Mouse (Mus musculus) heart, embryonic 14.5 days (tissue): ENCODE results near the gene Mrpl28. TPM values are rescaled to one million over a fixed set of nuclear protein-coding genes. Genes with fewer than 3 reads are reported as not detected.

ENCODE experiments used
- ATAC-seq: fragments of 200-750 bp; cut with Nextera tagmentation; 2 replicates; pipeline ENCODE4 v1.8.0; 2017; ENCODE audit warnings: low read depth, moderate TSS enrichment; ENCODE audit not compliant: insufficient number of reproducible peaks, insufficient read depth, low FRiP score
- H3K27ac ChIP-seq, 2 experiments: fragments of 200-500 bp in 1 of 2; fragments of 300-500 bp in 1 of 2; sonication (generic) in 1 of 2; replicated peaks in 1 of 2; 2 replicates each; pipeline ENCODE4 v1.5.1; 2012 to 2014; ENCODE audit warnings: low read depth in 2 of 2, low read length in 2 of 2, control low read depth in 1 of 2, mild to moderate bottlenecking in 1 of 2, mixed read lengths in 1 of 2; ENCODE audit not compliant: control insufficient read depth in 1 of 2, insufficient read depth in 1 of 2
- H3K27me3 ChIP-seq: fragments of 300-500 bp; sonication (generic); 2 replicates; pipeline ENCODE4 v1.6.1; 2014; ENCODE audit warnings: mild to moderate bottlenecking, low read length, control low read depth; ENCODE audit not compliant: control insufficient read depth, insufficient read depth
- H3K36me3 ChIP-seq: fragments of 300-500 bp; sonication (generic); 2 replicates; pipeline ENCODE4 v1.6.1; 2014; ENCODE audit warnings: mild to moderate bottlenecking, control low read depth, low read length, mixed read lengths; ENCODE audit not compliant: control insufficient read depth, insufficient read depth
- H3K4me1 ChIP-seq, 2 experiments: fragments of 200-500 bp in 1 of 2; fragments of 300-500 bp in 1 of 2; sonication (generic) in 1 of 2; 2 replicates each; pipeline ENCODE4 v1.6.1; 2012 to 2014; ENCODE audit warnings: low read length in 2 of 2, control low read depth in 1 of 2, mixed read lengths in 1 of 2; ENCODE audit not compliant: control insufficient read depth in 2 of 2, insufficient read depth in 2 of 2
- H3K4me2 ChIP-seq: fragments of 300-500 bp; sonication (generic); 2 replicates; pipeline ENCODE4 v1.6.1; 2014; ENCODE audit warnings: mild to moderate bottlenecking, low read length
- H3K4me3 ChIP-seq, 2 experiments: fragments of 200-500 bp in 1 of 2; fragments of 300-500 bp in 1 of 2; sonication (generic) in 1 of 2; 2 replicates each; pipeline ENCODE4 v1.5.1; 2012 to 2014; ENCODE audit warnings: low read length in 2 of 2, mild to moderate bottlenecking in 2 of 2, control low read depth in 1 of 2, low read depth in 1 of 2, moderate library complexity in 1 of 2; ENCODE audit not compliant: control insufficient read depth in 1 of 2, insufficient read depth in 1 of 2
- H3K9ac ChIP-seq: fragments of 300-500 bp; sonication (generic); 2 replicates; pipeline ENCODE4 v1.6.1; 2014; ENCODE audit warnings: mild to moderate bottlenecking, low read length
- H3K9me3 ChIP-seq: fragments of 300-500 bp; sonication (generic); 2 replicates; pipeline ENCODE4 v1.6.1; 2016; ENCODE audit warnings: low read length, control low read depth; ENCODE audit not compliant: control insufficient read depth
- WGBS: fragments of 180-500 bp; shearing (Covaris S2); extraction: QIAGEN DNeasy Blood & Tissue Kit; methylation state at CpG from one replicate; pipeline ENCODE4 v1.1.7; 2014; 5-methylcytosine and 5-hydroxymethylcytosine counted together
- polyA plus RNA-seq: library from polyadenylated mRNA; unstranded; fragments of >200 nt; fragmentation: Nextera tagmentation; extraction: Ambion mirVana; gene quantifications from 2 replicates; pipeline ENCODE4 v1.2.1, GENCODE M21; 2014

The Mrpl28 gene
- polyA plus RNA-seq: 224 and 237 TPM in 2 replicates

DNA sequence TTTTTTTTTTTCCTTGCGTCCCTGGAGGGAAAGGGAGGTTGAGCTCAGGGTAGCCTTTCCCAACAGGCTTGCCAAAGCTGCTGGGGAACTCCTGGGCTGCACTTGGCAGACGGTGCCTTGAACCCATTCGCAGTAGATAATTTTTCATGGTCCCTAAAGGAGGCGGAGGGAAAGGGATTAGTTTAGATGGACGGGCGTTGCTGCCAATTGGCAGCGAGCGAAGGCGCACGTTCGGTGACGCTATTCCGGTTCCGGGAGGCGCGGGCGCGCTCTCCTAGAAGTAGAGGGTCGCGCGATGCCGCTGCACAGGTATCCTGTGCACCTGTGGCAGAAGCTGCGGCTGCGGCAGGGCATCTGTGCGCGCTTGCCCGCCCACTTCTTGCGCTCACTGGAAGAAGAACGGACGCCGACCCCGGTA lies at the start of gene Mrpl28:
TSS of gene Mrpl28 (plus strand) at position 234 of the 418 bp plus-strand sequence.
- Histone ChIP-seq H3K27me3 (peaks cover 13% of the 10 kb centered on the region), H3K9me3 (no peaks in the 10 kb centered on the region), H3K27ac (no peak within 1 kb of the TSS), H3K4me3 (peak within 1 kb of the TSS; percentile 85 to 87), H3K4me1 (peaks cover 3 to 7% of the 10 kb centered on the region in 2 experiments; a peak in 2 of 4 replicates), H3K36me3 (peaks cover 32% of the 10 kb centered on the region), H3K9ac (peak within 1 kb of the TSS; percentile 90), H3K4me2 (peak within 1 kb of the TSS; percentile 68)
- peak; percentile 68 for ATAC-seq
- under 1% methylated on average over 32 of the region's 32 CpGs for WGBS

- WGBS: 57% methylated on average over 3 of the region's 3 CpGs
- H3K27me3 ChIP-seq: no peaks in the 10 kb centered on the region
- H3K27ac ChIP-seq: no peak overlapping the region
- H3K36me3 ChIP-seq: no peaks in the 10 kb centered on the region
- 0 out of 4 replicates have a peak, but pooled peaks cover 0 to 1% of the 10 kb centered on the region in 2 experiments for H3K4me1 ChIP-seq
- no peaks in the 10 kb centered on the region for H3K9me3 ChIP-seq
- H3K4me3 ChIP-seq: no peak overlapping the region
- no peak overlapping the region for H3K4me2 ChIP-seq
- no peak for ATAC-seq
- no peak overlapping the region for H3K9ac ChIP-seq
Observed at GRCm38 (mm10) chr17:26075246-26075645, 48.1 kb upstream of the Mrpl28 start.

DNA sequence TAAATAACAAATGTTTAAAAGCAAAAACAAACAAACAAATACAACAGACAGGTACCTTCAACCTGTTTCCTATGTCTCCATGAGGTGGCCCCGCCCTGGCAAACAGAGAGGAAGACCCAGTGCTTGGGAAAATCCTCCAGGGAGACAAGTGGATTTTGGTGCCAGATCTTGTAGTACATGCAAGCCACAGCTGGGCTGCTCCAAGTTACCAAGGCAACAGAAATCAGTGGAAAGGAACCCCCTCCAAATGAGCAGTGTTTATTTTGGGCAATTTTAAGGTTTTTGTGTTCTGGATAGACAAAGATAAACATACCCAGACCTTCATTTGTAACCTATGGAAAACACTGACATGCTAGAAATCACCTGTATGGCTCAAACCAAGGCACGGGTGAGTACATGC lies 44.4 kb upstream of the Mrpl28 start:
- WGBS: 69% methylated on average over 2 of the region's 2 CpGs
- H3K27ac ChIP-seq: no peak overlapping the region
- no peaks in the 10 kb centered on the region for H3K4me1 ChIP-seq
- ATAC-seq: no peak
- H3K36me3 ChIP-seq: peaks cover 19% of the 10 kb centered on the region
- H3K4me2 ChIP-seq: no peak overlapping the region
- H3K9ac ChIP-seq: no peak overlapping the region
- H3K27me3 ChIP-seq: no peaks in the 10 kb centered on the region
- no peak overlapping the region for H3K4me3 ChIP-seq
- no peaks in the 10 kb centered on the region for H3K9me3 ChIP-seq

GRCm38 (mm10) chr17:26080867-26081266 lies 42.4 kb upstream of the Mrpl28 start:
- no peak for ATAC-seq
- Histone ChIP-seq H3K4me1 (no peaks in the 10 kb centered on the region), H3K27me3 (no peaks in the 10 kb centered on the region), H3K9me3 (no peaks in the 10 kb centered on the region), H3K36me3 (peaks cover 28% of the 10 kb centered on the region), H3K4me2 (no peak overlapping the region), H3K9ac (no peak overlapping the region), H3K4me3 (no peak overlapping the region), H3K27ac (no peak overlapping the region)
- 35% methylated on average over 2 of the region's 2 CpGs for WGBS

- no peak for ATAC-seq
- H3K27me3 ChIP-seq: no peaks in the 10 kb centered on the region
- peaks cover 0 to 4% of the 10 kb centered on the region in 2 experiments; a peak in 1 of 4 replicates for H3K4me1 ChIP-seq
- H3K4me3 ChIP-seq: no peak overlapping the region
- peaks cover 31% of the 10 kb centered on the region for H3K36me3 ChIP-seq
- no peaks in the 10 kb centered on the region for H3K9me3 ChIP-seq
- H3K4me2 ChIP-seq: no peak overlapping the region
- 90% methylated on average over 9 of the region's 9 CpGs for WGBS
- no peak overlapping the region for H3K9ac ChIP-seq
- H3K27ac ChIP-seq: no peak overlapping the region
Observed at GRCm38 (mm10) chr17:26087059-26087564, 36.2 kb upstream of the Mrpl28 start.

DNA sequence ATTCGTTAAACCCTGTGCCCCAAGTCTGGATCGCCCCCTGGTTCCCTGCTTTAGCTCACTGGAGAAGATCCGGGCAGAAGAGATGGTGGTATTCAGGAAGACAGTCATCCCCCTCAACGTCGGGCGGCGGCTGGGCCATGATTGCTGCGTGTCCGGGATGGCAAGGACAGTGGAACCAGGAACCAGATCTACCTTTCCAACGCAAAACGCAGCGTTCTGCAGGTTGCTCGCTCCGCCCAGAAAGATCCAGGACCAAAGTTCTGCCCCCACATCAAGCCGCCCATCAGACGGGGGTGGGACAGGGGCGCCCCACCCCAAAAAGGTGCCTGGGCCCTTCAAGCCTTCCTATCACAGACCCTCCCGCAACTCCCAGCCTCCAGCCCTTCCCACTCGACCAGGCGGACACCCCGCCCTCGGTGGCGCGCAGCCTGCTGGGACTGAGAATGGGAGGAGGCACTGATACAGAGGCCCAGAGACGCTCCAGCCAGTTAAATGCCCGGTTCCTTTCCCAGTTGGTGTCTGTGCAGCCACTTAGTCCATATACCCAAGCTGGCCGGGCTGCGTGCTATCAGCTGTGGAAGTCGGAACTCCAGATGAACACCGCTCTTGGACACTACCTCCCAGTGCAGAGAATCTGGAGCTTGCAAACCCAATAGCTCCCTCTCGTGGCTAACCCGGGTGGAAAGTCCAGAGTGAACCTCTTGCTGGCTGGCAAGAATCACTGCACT lies 33.2 kb upstream of the Mrpl28 start, which contains the start of gene Decr2:
TSS of gene Decr2 (minus strand) at position 433 of the 728 bp plus-strand sequence.
- H3K27ac ChIP-seq: peak within 1 kb of the TSS; percentile 82
- H3K9me3 ChIP-seq: no peaks in the 10 kb centered on the region
- peaks cover 14% of the 10 kb centered on the region; the same call in 1 of the 2 replicates for H3K36me3 ChIP-seq
- peak within 1 kb of the TSS; percentile 60 to 76 for H3K4me3 ChIP-seq
- peaks cover 0 to 4% of the 10 kb centered on the region in 2 experiments; a peak in 1 of 4 replicates for H3K4me1 ChIP-seq
- H3K4me2 ChIP-seq: peak within 1 kb of the TSS; percentile 75
- peak within 1 kb of the TSS; percentile 83 for H3K9ac ChIP-seq
- peak; percentile 87 for ATAC-seq
- WGBS: 2% methylated on average over 32 of the region's 32 CpGs
- H3K27me3 ChIP-seq: no peaks in the 10 kb centered on the region

- H3K4me3 ChIP-seq: peak overlapping the region; percentile 60 to 81
- ATAC-seq: no peak
- peak overlapping the region; percentile 78 for H3K9ac ChIP-seq
- peaks cover 0 to 2% of the 10 kb centered on the region in 2 experiments; a peak in 1 of 4 replicates for H3K4me1 ChIP-seq
- H3K27ac ChIP-seq: 0 out of 4 replicates have a peak overlapping the region, but pooled peaks of 1 of the 2 experiments have one; percentile 2
- no peaks in the 10 kb centered on the region for H3K27me3 ChIP-seq
- 41% methylated on average over 9 of the region's 9 CpGs for WGBS
- no peaks in the 10 kb centered on the region for H3K9me3 ChIP-seq
- peaks cover 7% of the 10 kb centered on the region; the same call in 1 of the 2 replicates for H3K36me3 ChIP-seq
- H3K4me2 ChIP-seq: peak overlapping the region; percentile 71
Observed at GRCm38 (mm10) chr17:26094531-26095110, 28.7 kb upstream of the Mrpl28 start.
